Mouse (Mus musculus) embryonic facial prominence, embryonic 13.5 days (tissue): ENCODE results near the gene Dynlrb1. TPM values are rescaled to one million over a fixed set of nuclear protein-coding genes. Genes with fewer than 3 reads are reported as not detected.

Experiments
- ATAC-seq: fragments of 200-750 bp; cut with Nextera tagmentation; 2 replicates; pipeline ENCODE4 v1.8.0; 2017; ENCODE audit warnings: low read depth; ENCODE audit not compliant: insufficient number of reproducible peaks, insufficient read depth, low FRiP score, low TSS enrichment
- H3K27ac ChIP-seq: fragments of 300-500 bp; sonication (generic); 2 replicates; pipeline ENCODE4 v1.5.1; 2015; ENCODE audit warnings: moderate library complexity, mild to moderate bottlenecking, inconsistent platforms
- H3K27me3 ChIP-seq: fragments of 300-500 bp; sonication (generic); 2 replicates; pipeline ENCODE4 v1.6.1; 2015; ENCODE audit warnings: mild to moderate bottlenecking, inconsistent platforms
- H3K36me3 ChIP-seq: fragments of 300-500 bp; sonication (generic); 2 replicates; pipeline ENCODE4 v1.6.1; 2015; ENCODE audit warnings: mild to moderate bottlenecking, inconsistent platforms
- H3K4me1 ChIP-seq: fragments of 300-500 bp; sonication (generic); 2 replicates; pipeline ENCODE4 v1.6.1; 2015; ENCODE audit warnings: inconsistent platforms
- H3K4me2 ChIP-seq: fragments of 300-500 bp; sonication (generic); 2 replicates; pipeline ENCODE4 v1.6.1; 2015; ENCODE audit warnings: moderate library complexity, mild to moderate bottlenecking, inconsistent platforms
- H3K4me3 ChIP-seq: fragments of 300-500 bp; sonication (generic); 2 replicates; pipeline ENCODE4 v1.5.1; 2015; ENCODE audit warnings: mild to moderate bottlenecking, inconsistent platforms
- H3K9ac ChIP-seq: fragments of 300-500 bp; sonication (generic); 2 replicates; pipeline ENCODE4 v1.6.1; 2015; ENCODE audit warnings: mild to moderate bottlenecking, inconsistent platforms
- H3K9me3 ChIP-seq: fragments of 300-500 bp; sonication (generic); 2 replicates; pipeline ENCODE4 v1.6.1; 2016; ENCODE audit warnings: inconsistent platforms
- WGBS: fragments of 180-500 bp; shearing (Covaris S2); methylation state at CpG from one replicate; pipeline ENCODE4 v1.1.7; 2015; ENCODE audit warnings: mixed read lengths; 5-methylcytosine and 5-hydroxymethylcytosine counted together
- polyA plus RNA-seq: library from polyadenylated mRNA; unstranded; fragments of >200 nt; fragmentation: Nextera tagmentation; extraction: Ambion mirVana; gene quantifications from 2 replicates; pipeline ENCODE4 v1.2.1, GENCODE M21; 2015

Gene Dynlrb1
- polyA plus RNA-seq, 1 experiment from 2014 or later = 507 TPM

DNA sequence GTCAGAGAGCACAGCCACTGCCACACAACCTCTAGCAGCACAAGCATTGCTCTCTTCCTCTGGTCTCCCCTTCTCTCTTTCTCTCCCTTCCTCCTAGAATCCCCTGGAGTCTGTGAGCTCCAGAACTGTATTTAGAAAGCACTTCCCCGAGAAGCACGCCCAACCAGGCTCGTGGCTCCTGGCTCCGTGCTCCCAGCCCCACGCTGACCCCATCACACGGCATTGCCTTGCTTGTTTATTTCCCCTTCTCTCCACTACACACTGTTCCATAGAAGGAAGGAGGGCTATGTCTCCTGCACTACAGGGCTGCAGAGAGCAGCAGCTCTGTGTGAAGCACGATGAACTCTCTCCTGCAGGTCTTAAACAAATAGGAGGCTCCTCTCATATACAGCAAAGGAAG is 48.3 kb downstream of the Dynlrb1 start:
- ATAC-seq = no peak
- Histone ChIP-seq H3K4me2 (no peak overlapping the region), H3K27ac (no peak overlapping the region), H3K9me3 (no peaks in the 10 kb centered on the region), H3K4me1 (peaks cover 6% of the 10 kb centered on the region), H3K4me3 (no peak overlapping the region), H3K9ac (no peak overlapping the region), H3K27me3 (no peaks in the 10 kb centered on the region), H3K36me3 (peaks cover 39% of the 10 kb centered on the region)
- WGBS = 90% methylated on average over 7 of the region's 7 CpGs

- Histone ChIP-seq H3K4me3 (no peak overlapping the region), H3K9me3 (no peaks in the 10 kb centered on the region), H3K4me1 (no peaks in the 10 kb centered on the region), H3K27ac (no peak overlapping the region), H3K9ac (no peak overlapping the region), H3K36me3 (peaks cover 42% of the 10 kb centered on the region), H3K4me2 (no peak overlapping the region), H3K27me3 (no peaks in the 10 kb centered on the region)
- WGBS = 79% methylated on average over 6 of the region's 6 CpGs
- ATAC-seq = no peak
These were observed 49.4 kb downstream of the Dynlrb1 start for GRCm38 (mm10) chr2:155285744-155286143.

- Histone ChIP-seq H3K27ac (no peak overlapping the region), H3K4me1 (no peaks in the 10 kb centered on the region), H3K4me2 (no peak overlapping the region), H3K9ac (no peak overlapping the region), H3K27me3 (no peaks in the 10 kb centered on the region), H3K9me3 (no peaks in the 10 kb centered on the region), H3K36me3 (peaks cover 61% of the 10 kb centered on the region), H3K4me3 (no peak overlapping the region)
- 88% methylated on average over 4 of the region's 4 CpGs for WGBS
- ATAC-seq = no peak
These were observed 51.3 kb downstream of the Dynlrb1 start for GRCm38 (mm10) chr2:155287456-155288250.

GRCm38 (mm10) chr2:155290066-155290465 is 53.7 kb downstream of the Dynlrb1 start:
- H3K4me1 ChIP-seq = no peaks in the 10 kb centered on the region
- no peak overlapping the region for H3K9ac ChIP-seq
- ATAC-seq = no peak
- no peak overlapping the region for H3K4me2 ChIP-seq
- no peak overlapping the region for H3K27ac ChIP-seq
- WGBS = 91% methylated on average over 8 of the region's 8 CpGs
- H3K4me3 ChIP-seq = no peak overlapping the region
- no peaks in the 10 kb centered on the region for H3K27me3 ChIP-seq
- no peaks in the 10 kb centered on the region for H3K9me3 ChIP-seq
- H3K36me3 ChIP-seq = peaks cover 55% of the 10 kb centered on the region

- no peak for ATAC-seq
- no peaks in the 10 kb centered on the region for H3K4me1 ChIP-seq
- peaks cover 77% of the 10 kb centered on the region for H3K36me3 ChIP-seq
- H3K4me2 ChIP-seq = no peak overlapping the region
- no peak overlapping the region for H3K27ac ChIP-seq
- H3K9ac ChIP-seq = no peak overlapping the region
- H3K4me3 ChIP-seq = no peak overlapping the region
- H3K27me3 ChIP-seq = no peaks in the 10 kb centered on the region
- H3K9me3 ChIP-seq = no peaks in the 10 kb centered on the region
- WGBS = 92% methylated on average over 2 of the region's 2 CpGs
These were observed 57.0 kb downstream of the Dynlrb1 start for GRCm38 (mm10) chr2:155293382-155293781.

DNA sequence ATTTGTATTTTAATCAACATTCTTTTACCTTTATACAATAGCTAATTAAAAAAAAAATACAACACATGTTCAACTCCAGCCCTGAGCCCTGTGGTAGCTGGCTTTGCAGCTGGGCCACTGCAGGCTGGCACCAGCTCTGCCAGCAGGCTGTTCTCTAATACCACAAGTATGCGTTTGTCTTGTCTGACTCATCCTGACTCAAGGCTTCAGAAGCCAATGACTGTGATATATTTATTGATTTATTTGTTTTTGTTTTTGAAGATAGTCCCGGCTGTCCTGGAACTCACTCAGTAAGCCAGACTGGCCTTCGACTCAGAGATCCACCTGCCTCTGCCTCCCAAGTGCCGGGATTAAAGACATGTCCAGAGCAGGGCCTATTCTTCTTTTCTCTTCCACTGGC is 57.6 kb downstream of the Dynlrb1 start:
- no peak overlapping the region for H3K4me2 ChIP-seq
- no peaks in the 10 kb centered on the region for H3K4me1 ChIP-seq
- peaks cover 82% of the 10 kb centered on the region for H3K36me3 ChIP-seq
- H3K27ac ChIP-seq = no peak overlapping the region
- no peaks in the 10 kb centered on the region for H3K9me3 ChIP-seq
- no peak overlapping the region for H3K9ac ChIP-seq
- H3K4me3 ChIP-seq = no peak overlapping the region
- WGBS = 91% methylated on average over 4 of the region's 4 CpGs
- ATAC-seq = no peak
- H3K27me3 ChIP-seq = no peaks in the 10 kb centered on the region

DNA sequence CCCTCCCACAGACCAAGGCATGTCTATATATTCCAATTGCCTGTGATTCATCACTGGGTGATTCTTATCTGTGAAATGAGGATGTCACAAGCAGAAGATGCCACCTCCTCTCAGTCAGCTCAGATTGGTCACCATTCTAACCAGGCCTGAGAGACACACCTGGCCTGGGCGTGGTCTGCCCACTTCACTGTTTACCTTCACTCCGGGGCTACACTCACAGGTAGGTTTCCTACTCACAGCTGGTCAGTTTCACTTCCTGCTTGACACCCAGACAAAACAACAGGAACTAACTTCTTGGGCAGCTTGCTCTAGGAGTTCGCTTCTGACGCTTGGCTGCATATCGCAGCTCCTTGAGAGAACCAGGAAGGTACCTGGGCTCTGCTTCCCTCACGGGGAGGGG is 59.1 kb downstream of the Dynlrb1 start:
- no peaks in the 10 kb centered on the region for H3K9me3 ChIP-seq
- H3K36me3 ChIP-seq = peaks cover 86% of the 10 kb centered on the region
- H3K4me2 ChIP-seq = no peak overlapping the region
- no peaks in the 10 kb centered on the region for H3K4me1 ChIP-seq
- no peak overlapping the region for H3K9ac ChIP-seq
- no peaks in the 10 kb centered on the region for H3K27me3 ChIP-seq
- ATAC-seq = no peak
- H3K4me3 ChIP-seq = no peak overlapping the region
- no peak overlapping the region for H3K27ac ChIP-seq
- 95% methylated on average over 6 of the region's 6 CpGs for WGBS

- ATAC-seq = no peak
- Histone ChIP-seq H3K4me3 (no peak overlapping the region), H3K4me2 (no peak overlapping the region), H3K9me3 (no peaks in the 10 kb centered on the region), H3K9ac (no peak overlapping the region), H3K4me1 (no peaks in the 10 kb centered on the region), H3K27me3 (no peaks in the 10 kb centered on the region), H3K27ac (no peak overlapping the region), H3K36me3 (peaks cover 64% of the 10 kb centered on the region)
- 86% methylated on average over 4 of the region's 4 CpGs for WGBS
These were observed 63.2 kb downstream of the Dynlrb1 start for GRCm38 (mm10) chr2:155299563-155299962.

Other genes starting within 250 kb of the Dynlrb1 start
- gene Gm14226, start 218.3 kb upstream of the Dynlrb1 start, polyA plus RNA-seq = 11.8 and 13.1 TPM in 2 replicates
- gene Ahcy, start 162.0 kb upstream of the Dynlrb1 start, polyA plus RNA-seq = 68.1 and 80.8 TPM in 2 replicates
- gene Itch, start 103.0 kb upstream of the Dynlrb1 start, polyA plus RNA-seq = 66.3 and 72.4 TPM in 2 replicates
- gene Map1lc3a, start 39.8 kb downstream of the Dynlrb1 start, polyA plus RNA-seq = 212 and 239 TPM in 2 replicates
- gene Pigu, start 120.9 kb downstream of the Dynlrb1 start, polyA plus RNA-seq = 48.0 and 49.1 TPM in 2 replicates
- 18.0 and 20.0 TPM in 2 replicates for gene Trp53inp2, start 144.5 kb downstream of the Dynlrb1 start, polyA plus RNA-seq
- gene Ncoa6, start 237.4 kb downstream of the Dynlrb1 start, polyA plus RNA-seq = 24.5 and 27.2 TPM in 2 replicates